Mouse (Mus musculus) brain, embryonic 18.5 days (tissue): ENCODE data around the gene Aadacl3.

ENCODE experiments used
- DNase-seq: peaks from one replicate; pipeline ENCODE4 v3.0.0-alpha.2; 2012; ENCODE audit warnings: low read depth, low spot score

Gene Aadacl3

DNA sequence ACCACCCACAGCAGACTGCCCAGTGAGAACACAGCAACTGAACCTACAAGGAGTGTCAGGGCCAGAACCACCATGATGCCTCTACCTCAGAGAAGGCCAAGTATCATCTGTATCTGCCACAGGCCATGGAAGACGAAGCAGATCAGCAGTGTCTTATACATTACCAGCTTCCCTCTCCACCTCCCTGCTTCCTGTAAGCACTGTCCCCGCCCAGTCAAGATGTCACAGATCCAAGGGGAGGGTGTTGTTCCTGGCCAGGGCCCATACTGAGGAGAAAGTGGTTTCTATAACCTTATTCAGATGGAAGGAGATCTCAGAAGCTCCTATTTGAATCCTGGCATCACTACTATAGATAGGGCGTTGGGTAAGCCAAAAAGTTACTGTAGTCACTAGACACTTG, at the start of gene Aadacl3:
Gene Aadacl3 (minus strand): TSS at position 101 of the 400 bp plus-strand sequence.
- no peak for DNase-seq

DNA sequence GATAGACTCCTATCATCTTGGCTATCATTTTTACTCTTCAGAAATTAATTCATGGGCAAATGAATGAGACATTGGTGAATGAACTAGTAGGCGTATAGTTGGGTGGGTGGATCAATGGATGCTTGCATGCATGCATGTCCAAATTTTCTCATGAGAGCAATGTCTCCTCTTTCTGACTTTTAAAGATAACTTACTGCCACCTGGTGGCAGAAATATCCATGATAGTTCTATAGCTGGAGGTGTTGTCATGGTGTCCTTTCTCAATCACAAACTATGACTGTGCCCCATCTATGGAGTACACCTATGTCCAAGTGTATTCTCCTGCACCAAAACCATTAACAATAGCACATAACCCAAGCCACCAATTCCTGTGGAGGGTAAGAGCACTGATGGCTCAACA, 43.0 kb upstream of the Aadacl3 start:
- no peak for DNase-seq

DNA sequence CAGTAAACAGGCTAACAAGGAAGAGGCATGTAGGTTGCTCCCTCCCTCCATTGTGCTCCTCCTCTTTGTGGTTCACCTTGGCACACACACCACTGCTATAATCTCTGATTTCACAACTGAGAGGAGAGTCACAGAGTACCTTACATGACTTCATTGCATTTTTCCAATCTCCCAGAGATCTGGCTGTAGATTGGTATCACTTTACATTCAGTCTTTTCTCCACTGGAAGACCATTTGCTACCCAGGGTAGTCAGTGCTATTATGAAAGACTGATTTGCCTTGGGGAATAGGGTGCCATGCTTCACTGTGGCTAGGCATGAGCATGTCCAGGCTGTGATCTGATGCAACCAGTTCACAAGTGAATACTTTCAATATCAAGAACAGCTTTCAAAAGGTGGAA, 29.8 kb upstream of the Aadacl3 start:
- DNase-seq: no peak

DNA sequence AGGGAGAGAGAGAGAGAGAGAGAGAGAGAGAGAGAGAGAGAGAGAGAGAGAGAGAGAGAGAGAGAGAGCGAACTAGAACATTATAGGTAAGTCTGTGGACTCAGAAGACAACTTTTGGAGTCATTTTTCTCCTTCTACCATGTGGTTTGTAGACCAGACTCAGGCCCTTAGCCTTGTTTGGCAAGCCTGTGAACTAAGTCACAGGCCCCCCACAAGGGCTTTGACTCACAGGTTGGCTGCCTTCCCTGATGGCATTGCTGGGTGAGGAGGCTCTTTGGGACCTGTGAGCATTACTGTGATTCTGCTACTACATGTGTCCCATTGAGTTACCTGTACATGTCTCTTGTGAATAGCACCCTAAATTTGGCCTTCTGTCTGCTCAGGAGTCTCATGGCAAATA, 4.5 kb upstream of the Aadacl3 start:
- DNase-seq: no peak

DNA sequence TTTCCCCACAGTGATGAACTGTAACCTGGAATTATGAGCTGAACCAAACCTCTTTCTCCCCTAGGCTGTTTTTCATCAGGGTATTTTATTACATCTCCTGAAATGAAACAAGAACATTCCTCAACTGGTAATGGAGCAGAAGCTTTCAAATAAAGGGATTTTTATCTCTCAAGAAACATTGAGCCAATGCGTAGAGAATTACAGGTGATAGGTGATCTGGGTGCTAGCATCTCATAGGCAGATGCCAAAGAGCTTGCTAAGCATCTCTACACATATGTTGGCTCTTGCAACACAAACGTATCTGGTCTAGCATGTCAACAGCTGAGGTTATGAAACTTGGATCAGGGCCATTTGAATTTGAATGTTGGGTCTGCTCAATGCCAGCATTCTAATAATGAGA, 1.6 kb upstream of the Aadacl3 start:
- no peak for DNase-seq

DNA sequence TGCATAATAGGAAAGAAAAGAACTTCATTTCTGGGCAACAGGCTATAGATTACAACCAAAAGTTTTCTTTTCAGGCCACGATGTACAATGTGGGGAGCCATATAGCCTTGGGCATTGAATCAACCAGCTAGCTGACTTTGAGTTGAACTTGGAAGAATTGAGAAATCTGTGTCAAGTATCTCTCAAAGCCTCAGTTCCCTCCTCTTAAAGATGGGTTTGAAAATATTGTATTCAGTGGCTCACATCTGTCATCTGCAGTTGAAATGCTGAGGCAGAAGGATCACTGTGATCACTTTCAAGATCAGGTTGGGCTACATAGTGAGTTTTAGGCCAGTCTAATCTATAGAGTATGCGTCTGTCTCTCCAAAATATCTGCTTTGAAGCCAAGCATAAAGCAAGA, 10.3 kb downstream of the Aadacl3 start, which contains the start of gene Gm9944:
Gene Gm9944 (minus strand): TSS at position 101 of the 400 bp plus-strand sequence.
- DNase-seq: no peak

DNA sequence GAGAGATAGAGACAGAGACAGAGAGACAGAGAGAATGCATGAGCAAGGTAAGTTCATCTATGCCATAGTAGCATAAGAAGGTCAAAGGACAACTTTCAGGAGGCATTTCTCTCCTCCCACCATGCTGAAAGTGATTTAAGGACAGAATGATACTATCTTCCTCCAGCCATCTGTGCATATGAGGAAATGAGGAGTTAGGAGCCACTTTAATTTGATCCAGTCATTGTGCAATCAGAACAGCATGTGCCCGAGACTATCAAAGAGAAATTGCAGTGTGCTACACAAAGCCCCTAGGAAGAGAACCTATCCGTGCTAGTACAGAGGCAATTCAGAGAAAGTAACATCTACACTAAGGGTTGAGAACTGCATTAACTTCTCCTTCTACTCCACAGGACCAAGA, 15.0 kb downstream of the Aadacl3 start:
- no peak for DNase-seq

DNA sequence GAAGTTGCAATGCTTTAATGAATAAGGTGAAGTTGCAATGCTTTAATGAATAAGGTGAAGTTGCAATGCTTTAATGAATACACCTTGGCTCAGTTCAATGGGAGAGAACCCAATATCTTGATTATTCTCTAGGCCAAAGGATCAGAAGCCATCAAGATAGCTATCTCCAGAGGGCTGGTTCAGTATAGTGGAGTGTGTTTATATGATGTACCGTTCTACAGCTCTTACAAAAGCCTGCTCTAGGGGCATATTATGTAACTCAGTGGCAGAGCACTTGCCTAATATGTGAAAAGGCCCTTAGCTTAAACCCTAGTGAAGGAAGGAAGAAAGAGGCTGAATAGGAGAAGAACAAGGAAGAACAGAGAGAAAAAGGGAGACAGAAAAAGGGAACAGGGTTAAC, 22.0 kb downstream of the Aadacl3 start:
- no peak for DNase-seq

DNA sequence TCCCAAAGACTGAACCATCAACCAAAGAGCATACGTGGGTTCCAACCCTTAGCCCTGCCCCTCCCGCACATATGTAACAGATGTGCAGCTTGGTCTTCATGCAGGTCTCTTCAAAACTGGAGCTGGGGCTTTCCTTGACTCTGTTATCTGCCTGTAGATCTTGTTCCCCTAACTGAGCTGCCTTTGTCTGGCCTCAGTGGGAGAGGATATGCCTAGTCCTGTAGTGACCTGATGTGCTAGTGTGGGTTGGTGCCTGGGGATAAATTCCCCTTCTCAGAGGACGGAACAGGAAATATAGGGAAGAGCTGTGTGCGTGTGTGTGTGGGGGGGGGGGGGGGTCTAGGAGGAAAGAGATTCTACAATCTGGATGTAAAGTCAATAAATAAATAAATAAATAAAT, 22.5 kb downstream of the Aadacl3 start:
- DNase-seq: no peak

DNA sequence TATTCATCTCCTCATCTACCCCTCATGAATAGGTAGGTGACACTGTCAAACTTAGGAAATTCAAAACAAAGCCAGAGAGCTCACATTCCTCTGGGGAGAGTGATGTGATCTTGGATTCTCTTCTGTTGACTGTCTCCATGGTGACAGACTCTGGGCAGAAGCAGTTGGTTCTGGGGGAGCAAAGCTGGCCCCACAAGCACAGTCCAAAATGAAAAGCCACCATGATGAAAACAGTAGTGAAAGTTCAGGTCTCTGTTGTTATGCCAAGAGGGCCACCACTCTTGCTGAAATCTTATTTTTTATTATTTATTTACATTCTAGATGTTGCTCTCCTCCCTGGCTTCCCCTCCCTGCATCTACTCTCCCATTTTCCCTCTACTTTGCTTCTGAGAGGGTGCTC, 24.9 kb downstream of the Aadacl3 start, which contains the start of gene 1700012P22Rik:
Gene 1700012P22Rik (minus strand): TSS at position 101 of the 400 bp plus-strand sequence.
- DNase-seq: no peak

DNA sequence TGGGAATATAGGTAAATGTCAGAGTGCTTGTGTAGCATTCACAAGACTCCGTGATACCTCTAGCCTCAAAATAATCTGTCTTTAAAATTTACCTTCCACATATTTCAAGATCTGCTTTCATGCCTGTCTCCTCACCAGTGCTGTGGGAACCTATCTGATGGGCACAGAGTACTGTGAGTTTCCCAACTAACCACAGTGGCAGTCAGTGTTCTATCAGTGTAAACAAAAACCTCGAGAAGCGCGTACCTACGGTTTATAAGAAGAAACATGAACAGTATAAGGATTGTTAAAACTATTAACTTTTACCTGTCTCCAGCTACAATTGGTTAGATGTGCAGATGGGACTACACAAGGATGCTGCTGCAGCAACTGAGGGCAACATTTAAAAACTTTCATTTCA, 30.3 kb downstream of the Aadacl3 start:
- no peak for DNase-seq

DNA sequence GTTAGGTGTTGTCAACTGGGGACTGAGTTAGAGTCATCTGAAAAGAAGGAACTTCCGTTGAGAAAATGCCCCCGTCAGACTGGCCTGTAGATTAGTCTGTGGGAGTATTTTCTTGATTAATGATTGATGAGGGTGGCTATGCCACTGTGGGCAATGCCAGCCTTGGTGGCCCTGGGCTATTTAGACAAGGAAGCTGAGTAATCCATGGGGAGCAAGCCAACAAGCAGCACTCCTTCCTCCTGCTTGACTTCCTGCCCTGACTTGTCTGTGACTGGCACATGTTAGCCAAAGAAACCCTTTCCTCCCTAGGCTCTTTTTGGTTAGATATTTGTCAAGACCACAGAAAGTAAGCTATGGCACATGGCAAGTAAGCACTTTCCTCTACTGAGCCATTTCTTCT, 32.8 kb downstream of the Aadacl3 start:
- no peak for DNase-seq

DNA sequence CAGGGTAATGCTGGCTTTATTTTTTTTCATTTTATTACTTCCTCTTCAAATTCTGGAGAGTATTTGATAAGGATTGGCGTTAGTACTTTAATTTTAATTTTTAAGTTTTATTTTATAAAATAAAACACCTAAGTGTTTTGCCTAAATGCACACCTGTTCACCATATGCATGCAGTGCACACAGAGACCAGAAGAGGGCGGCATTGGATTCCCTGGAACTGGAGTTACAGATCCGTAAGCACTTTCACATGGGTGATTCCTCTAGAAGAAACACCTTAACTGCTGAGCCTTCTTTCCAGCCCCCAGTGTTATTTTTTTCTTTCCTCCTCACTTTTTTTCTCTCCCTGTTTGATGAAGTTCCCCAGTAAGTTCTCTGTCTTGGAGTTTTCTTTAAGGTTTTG, 34.7 kb downstream of the Aadacl3 start:
- no peak for DNase-seq

DNA sequence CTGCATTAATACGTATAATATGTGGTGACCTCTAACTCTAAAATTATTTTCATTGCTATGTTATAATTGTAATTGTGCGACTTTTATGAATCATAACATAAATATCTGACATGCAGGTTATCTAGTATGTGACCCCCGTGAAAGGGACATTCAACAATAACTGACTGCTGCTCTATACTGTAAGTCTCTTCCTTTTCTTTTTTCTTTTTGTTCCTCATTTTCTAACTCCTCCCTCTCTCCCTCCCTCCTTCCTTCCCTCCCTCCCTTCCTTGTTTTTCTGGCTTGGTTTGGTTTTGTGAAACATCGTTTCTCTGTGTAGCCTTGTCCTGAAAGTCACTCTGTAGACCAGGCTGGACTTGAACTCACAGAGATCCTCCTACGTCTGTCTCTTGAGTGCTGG, 39.0 kb downstream of the Aadacl3 start:
- DNase-seq: no peak

DNA sequence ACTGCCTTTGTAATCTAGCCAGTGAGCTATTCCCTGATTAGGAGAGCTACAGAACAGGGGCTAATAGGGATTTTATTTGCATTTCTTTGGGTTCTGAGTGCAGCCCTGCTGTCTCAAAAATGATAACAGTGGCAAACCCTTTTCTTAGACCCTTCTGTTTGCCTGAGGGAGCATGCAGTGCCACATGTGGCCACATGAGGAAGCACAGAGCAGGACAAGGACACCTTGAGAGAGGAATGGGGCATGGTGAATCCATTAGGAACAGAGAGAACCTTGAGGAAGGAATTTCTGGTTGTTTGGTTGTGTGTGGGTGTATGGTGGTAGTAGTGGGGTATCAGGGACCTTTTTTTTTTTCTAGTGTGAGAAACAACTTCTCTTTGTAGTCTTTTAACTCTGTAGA, 42.9 kb downstream of the Aadacl3 start:
- no peak for DNase-seq

DNA sequence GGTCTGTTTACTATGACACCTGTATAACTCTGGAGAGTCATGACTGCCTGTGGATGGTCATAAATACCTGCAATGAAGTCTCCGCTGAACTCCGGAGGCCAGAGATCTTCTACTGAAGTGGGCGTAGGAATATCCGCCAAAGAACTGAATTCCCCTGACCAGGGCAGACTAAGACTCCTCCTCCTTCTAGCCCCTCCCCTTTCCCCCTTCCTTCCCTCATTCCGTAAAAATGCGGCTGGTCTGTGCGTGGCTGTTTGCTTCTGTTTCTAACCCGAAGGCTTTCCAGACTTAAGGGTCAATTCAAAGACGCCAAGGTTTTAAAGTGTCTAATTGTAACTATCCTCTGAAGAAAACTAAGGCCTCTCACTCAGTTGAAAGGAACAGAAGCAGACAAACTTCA, 55.3 kb downstream of the Aadacl3 start, which contains the start of gene Pramef12:
Gene Pramef12 (minus strand): TSS at position 175 of the 400 bp plus-strand sequence.
- DNase-seq: no peak

DNA sequence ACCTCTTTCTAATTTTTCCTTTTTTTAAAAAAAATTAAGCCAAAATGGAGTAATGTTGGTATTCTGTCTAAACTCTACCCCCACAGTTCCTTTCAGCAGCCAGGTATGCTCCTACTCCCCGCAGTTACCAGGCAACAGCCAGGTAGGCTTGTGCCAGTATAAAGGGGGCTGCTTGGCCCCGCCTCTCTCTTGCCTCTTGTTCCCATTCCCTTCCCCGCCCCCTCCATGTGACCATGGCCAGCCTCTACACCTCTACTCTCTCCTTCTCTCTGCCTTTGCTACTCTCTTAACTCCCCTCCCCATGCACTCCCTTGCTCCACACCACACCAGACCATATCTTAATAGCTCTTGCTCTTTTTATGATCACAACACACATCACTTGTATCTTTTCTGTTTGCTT, 57.3 kb downstream of the Aadacl3 start:
- DNase-seq: no peak

DNA sequence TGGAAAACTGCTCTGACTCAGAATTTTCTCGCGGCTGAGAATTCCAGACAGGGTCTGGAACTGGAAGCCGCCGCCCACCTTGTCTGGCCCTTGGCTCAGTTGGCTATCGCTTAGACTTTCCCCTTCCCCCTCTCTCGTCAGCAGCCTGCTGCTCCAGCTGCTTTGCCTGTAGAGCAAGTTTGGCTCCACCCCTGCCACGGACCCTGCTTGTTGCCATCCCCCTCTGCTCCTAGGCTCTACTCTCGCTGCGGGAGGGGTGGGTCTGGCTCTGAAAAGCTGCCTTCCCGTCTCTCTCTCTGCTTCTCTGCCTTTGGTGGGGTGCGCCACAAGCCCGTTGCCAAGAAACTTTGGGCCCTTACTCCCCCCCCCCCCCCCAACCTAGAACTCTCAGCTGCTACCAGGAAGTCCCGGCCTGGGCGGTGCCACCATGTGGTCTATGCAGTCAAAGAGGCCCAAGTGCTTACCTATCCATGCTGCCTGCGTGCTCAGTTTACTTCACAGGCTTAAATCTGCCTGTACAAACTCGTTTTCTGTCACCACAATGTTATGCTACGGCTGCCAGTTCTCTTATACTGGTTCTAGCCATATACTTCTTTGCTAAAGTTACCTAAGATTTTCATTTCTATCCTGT, 59.0 kb downstream of the Aadacl3 start:
- DNase-seq: no peak
